Comparison of ENCODE assay signal across 8 mouse cellular contexts in the genomic region with DNA sequence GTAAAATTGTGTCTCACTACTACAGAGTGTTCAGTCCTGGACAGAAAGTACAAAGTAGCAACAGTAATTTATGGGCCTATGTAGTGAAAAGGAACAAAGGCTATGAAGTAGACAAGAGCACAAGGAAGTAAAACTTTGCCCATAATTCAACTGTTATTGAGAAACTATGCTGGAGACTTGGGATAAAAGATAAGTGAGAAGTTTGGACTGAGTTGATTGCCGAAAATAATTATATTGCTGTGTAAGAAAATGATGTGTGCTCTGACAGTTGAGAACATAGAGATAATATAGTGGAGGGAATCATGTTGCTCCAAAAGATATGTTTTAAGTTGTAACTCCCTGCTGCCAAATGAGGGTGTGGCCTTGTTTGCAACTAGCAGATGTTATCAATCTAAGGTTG. TPM values are rescaled to one million over a fixed set of nuclear protein-coding genes. Genes with fewer than 3 reads are reported as not detected.
DNase-seq lines count a peak whose midpoint lies in the region; ATAC-seq and TF ChIP-seq lines count a peak whose summit lies in the region.

No protein-coding gene starts in this region.

- no peaks in the 10 kb centered on the region for H3K36me3 ChIP-seq in kidney, postnatal 0 days (ENCODE audit: insufficient read depth, low read length)
- H3K36me3 ChIP-seq in neural tube, embryonic 12.5 days, result no peaks in the 10 kb centered on the region

- 54% methylated on average over 1 of the region's 1 CpGs for WGBS in kidney, postnatal 0 days
- 19% methylated on average over 1 of the region's 1 CpGs for WGBS in large intestine, adult 2 months
- WGBS in neural tube, embryonic 12.5 days, result 67% methylated on average over 1 of the region's 1 CpGs

- peak overlapping the region; percentile 96 for H3K27ac ChIP-seq in kidney, postnatal 0 days
- H3K27ac ChIP-seq in neural tube, embryonic 12.5 days, result no peak overlapping the region

- ATAC-seq in kidney, postnatal 0 days (replicated peaks; ENCODE audit: low FRiP score, low read depth), result no peak
- no peak for ATAC-seq in neural tube, embryonic 12.5 days (ENCODE audit: low FRiP score, low read depth)

- DNase-seq in kidney, postnatal 0 days (ENCODE audit: low spot score), result peak; percentile 52
- no peak for DNase-seq in kidney, postnatal 10 days
- peak; percentile 56 for DNase-seq in c-Kit-positive CD71-positive TER-119-positive erythroid progenitor cells, embryonic 14.5 days (ENCODE audit: low spot score)
- DNase-seq in large intestine, adult 2 months (ENCODE audit: low read depth, low spot score), result peak; percentile 39
- DNase-seq in thymus, postnatal 4 days, result no peak
- no peak for DNase-seq in yolk sac, embryonic 10.5 days (ENCODE audit: low spot score)
- DNase-seq in cerebellum, postnatal 14 days, result no peak

- no peaks in the 10 kb centered on the region for H3K9me3 ChIP-seq in kidney, postnatal 0 days (replicated peaks; ENCODE audit: low read length)
- H3K9me3 ChIP-seq in neural tube, embryonic 12.5 days, result no peaks in the 10 kb centered on the region

- H3K27me3 ChIP-seq in kidney, postnatal 0 days (ENCODE audit: insufficient read depth, low read length), result no peaks in the 10 kb centered on the region
- H3K27me3 ChIP-seq in neural tube, embryonic 12.5 days (replicated peaks), result no peaks in the 10 kb centered on the region

- no peak for TF ChIP-seq CTCF in kidney, postnatal 0 days (IDR thresholded peaks at IDR 0.05; ENCODE audit: low read depth)

- 0 out of 2 replicates have a peak, but pooled peaks cover 10% of the 10 kb centered on the region for H3K4me1 ChIP-seq in kidney, postnatal 0 days (replicated peaks; ENCODE audit: insufficient read depth, low read length)
- peaks cover 8% of the 10 kb centered on the region; the same call in 1 of the 2 replicates for H3K4me1 ChIP-seq in neural tube, embryonic 12.5 days

- peak overlapping the region; percentile 61 for H3K4me2 ChIP-seq in kidney, postnatal 0 days (ENCODE audit: low read length)
- peak overlapping the region; percentile 58 for H3K4me2 ChIP-seq in neural tube, embryonic 12.5 days (replicated peaks)

- peak overlapping the region; percentile 91; the same call in 1 of the 2 replicates for H3K9ac ChIP-seq in kidney, postnatal 0 days (ENCODE audit: low read depth, low read length)
- H3K9ac ChIP-seq in neural tube, embryonic 12.5 days, result peak overlapping the region; percentile 79; the same call in 1 of the 2 replicates

- H3K4me3 ChIP-seq in kidney, postnatal 0 days (replicated peaks; ENCODE audit: low read depth, low read length), result peak overlapping the region; percentile 80; the same call in 1 of the 2 replicates
- H3K4me3 ChIP-seq in neural tube, embryonic 12.5 days, result peak overlapping the region; percentile 68; the same call in 1 of the 2 replicates

RNA-seq across cellular contexts. Expression of a gene that starts 1.2 kb away (rescaled TPM):
- 113 and 117 TPM in 2 replicates for polyA plus RNA-seq in kidney, postnatal 0 days (2015; fragmentation: Nextera tagmentation; extraction: Ambion mirVana)
- polyA plus RNA-seq in large intestine, adult 2 months (2012; rRNA removed), result 68.8 and 70.7 TPM in 2 replicates
- 70.4 and 73.8 TPM in 2 replicates for polyA plus RNA-seq in neural tube, embryonic 12.5 days (2016; fragmentation: Nextera tagmentation; extraction: Ambion mirVana)

Comparison
In these comparisons a context has a peak if more than half of its experiments do, and no peak if none do; other contexts are left out.
1. DNase-seq: peak in kidney, postnatal 0 days (single experiment), c-Kit-positive CD71-positive TER-119-positive erythroid progenitor cells, embryonic 14.5 days (single experiment) and large intestine, adult 2 months (single experiment); none in kidney, postnatal 10 days (single experiment), thymus, postnatal 4 days (single experiment), yolk sac, embryonic 10.5 days (single experiment) and cerebellum, postnatal 14 days (0 of 2).